Mouse (Mus musculus): ENCODE data around the gene Alpk1.

- TF ChIP-seq CTCF (IDR thresholded peaks at IDR 0.05; ENCODE audit: borderline replicate concordance, control insufficient read depth, extremely low read depth, insufficient read depth, low read length, poor library complexity) (no peak), POLR2A (IDR thresholded peaks at IDR 0.05; ENCODE audit: control insufficient read depth, extremely low read depth, insufficient read depth, low read length, poor library complexity) (no peak)
Observed at GRCm38 (mm10) chr3:127729513-127730137, 50.7 kb downstream of the Alpk1 start.
